Mouse (Mus musculus): ENCODE results near the gene H2-Ab1.

DNA sequence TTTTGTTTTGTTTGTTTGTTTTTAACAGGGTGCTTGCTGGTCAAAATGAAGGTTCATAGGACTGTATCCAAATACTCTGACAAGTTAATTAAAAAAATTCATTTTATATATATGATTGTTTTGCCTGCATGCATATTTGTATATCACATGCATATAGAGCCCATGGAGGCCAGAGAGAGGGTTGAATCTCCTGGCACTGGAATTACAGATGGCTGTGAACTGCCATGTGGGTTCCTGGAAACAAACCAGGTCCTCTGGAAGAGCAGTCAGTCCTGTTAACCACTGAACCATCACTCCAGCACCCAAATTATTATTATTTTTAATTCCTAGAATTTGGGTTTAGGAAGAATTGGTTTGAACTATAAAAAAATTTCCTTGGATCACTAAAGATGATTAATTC is 37.8 kb downstream of the H2-Ab1 start:
- no peak for TF ChIP-seq CTCF (IDR thresholded peaks at IDR 0.05)
- TF ChIP-seq EP300 (IDR thresholded peaks at IDR 0.05) = no peak
